Mouse (Mus musculus): ENCODE data around the gene Gucy2d. TPM values are rescaled to one million over a fixed set of nuclear protein-coding genes. Genes with fewer than 3 reads are reported as not detected.

Gucy2d gene
- polyA plus RNA-seq, 1 experiment from 2014 or later = not detected

GRCm38 (mm10) chr7:98493307-98493706 is 53.1 kb downstream of the Gucy2d start:
- WGBS = 72% methylated on average over 2 of the region's 2 CpGs
- H3K9ac ChIP-seq = no peak overlapping the region
- H3K36me3 ChIP-seq = no peaks in the 10 kb centered on the region
- H3K27ac ChIP-seq (replicated peaks) = no peak overlapping the region
- no peak overlapping the region for H3K4me2 ChIP-seq
- no peak overlapping the region for H3K4me3 ChIP-seq
- H3K27me3 ChIP-seq = peaks cover 20% of the 10 kb centered on the region; the same call in 1 of the 2 replicates
- H3K9me3 ChIP-seq = no peaks in the 10 kb centered on the region
- ATAC-seq (ENCODE audit: low read depth) = no peak
- peaks cover 10% of the 10 kb centered on the region for H3K4me1 ChIP-seq (replicated peaks)

GRCm38 (mm10) chr7:98493901-98494480 is 53.8 kb downstream of the Gucy2d start:
- no peak overlapping the region for H3K4me3 ChIP-seq
- peaks cover 10% of the 10 kb centered on the region for H3K4me1 ChIP-seq (replicated peaks)
- H3K27ac ChIP-seq (replicated peaks) = no peak overlapping the region
- H3K4me2 ChIP-seq = no peak overlapping the region
- H3K9me3 ChIP-seq = no peaks in the 10 kb centered on the region
- H3K36me3 ChIP-seq = no peaks in the 10 kb centered on the region
- ATAC-seq (ENCODE audit: low read depth) = no peak
- WGBS = 77% methylated on average over 18 of the region's 18 CpGs
- H3K9ac ChIP-seq = no peak overlapping the region
- H3K27me3 ChIP-seq = 0 out of 2 replicates have a peak, but pooled peaks cover 14% of the 10 kb centered on the region

DNA sequence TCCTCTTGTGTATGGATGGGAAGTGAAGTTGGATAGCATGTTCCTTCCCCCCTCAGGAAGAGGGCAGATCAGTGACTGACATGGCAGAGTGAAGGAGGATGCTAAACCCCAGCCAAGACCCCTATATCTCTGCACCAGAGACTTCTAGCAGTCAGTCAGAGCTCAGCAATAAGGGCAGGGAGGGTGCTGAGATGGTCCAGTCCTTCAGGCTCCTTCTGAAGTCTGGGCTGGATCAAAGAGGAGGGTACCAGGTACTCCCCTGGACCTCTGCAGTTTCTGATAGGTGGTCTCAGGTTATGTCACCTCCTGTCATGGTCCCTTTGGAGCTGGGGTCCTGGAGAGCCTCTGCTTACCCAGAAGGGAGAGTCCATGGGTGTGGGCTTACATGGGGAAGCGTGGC is 55.4 kb downstream of the Gucy2d start:
- WGBS = 60% methylated on average over 1 of the region's 1 CpGs
- Histone ChIP-seq H3K4me1 (replicated peaks) (peaks cover 4% of the 10 kb centered on the region; the same call in 1 of the 2 replicates), H3K27me3 (0 out of 2 replicates have a peak, but pooled peaks cover 8% of the 10 kb centered on the region), H3K4me3 (no peak overlapping the region), H3K9me3 (no peaks in the 10 kb centered on the region), H3K4me2 (no peak overlapping the region), H3K27ac (replicated peaks) (no peak overlapping the region), H3K36me3 (no peaks in the 10 kb centered on the region), H3K9ac (no peak overlapping the region)
- no peak for ATAC-seq (ENCODE audit: low read depth)

DNA sequence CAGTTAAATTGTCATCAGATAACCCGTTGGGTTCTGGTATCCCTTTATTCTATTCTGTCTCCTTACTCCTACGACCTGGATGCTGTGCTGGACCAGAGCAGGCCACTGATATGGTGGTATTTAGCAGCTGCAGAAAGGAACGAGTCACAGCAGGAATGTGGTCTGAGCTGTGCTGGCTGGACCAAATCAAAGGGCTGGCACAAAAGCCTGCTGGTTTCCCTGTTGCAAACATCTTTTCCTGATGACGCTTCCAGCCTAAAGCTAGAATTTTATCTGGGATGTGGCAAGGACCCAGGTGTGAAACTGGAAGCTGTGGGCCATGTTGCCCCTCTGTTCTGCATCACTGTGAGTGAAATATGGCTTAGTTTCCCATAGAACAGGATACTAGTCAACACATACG is 57.2 kb downstream of the Gucy2d start:
- no peaks in the 10 kb centered on the region for H3K9me3 ChIP-seq
- no peak for ATAC-seq (ENCODE audit: low read depth)
- H3K9ac ChIP-seq = no peak overlapping the region
- H3K4me3 ChIP-seq = no peak overlapping the region
- WGBS = 68% methylated on average over 5 of the region's 5 CpGs
- H3K36me3 ChIP-seq = no peaks in the 10 kb centered on the region
- no peaks in the 10 kb centered on the region for H3K27me3 ChIP-seq
- H3K4me2 ChIP-seq = no peak overlapping the region
- H3K27ac ChIP-seq (replicated peaks) = no peak overlapping the region
- H3K4me1 ChIP-seq (replicated peaks) = peaks cover 4% of the 10 kb centered on the region; the same call in 1 of the 2 replicates

DNA sequence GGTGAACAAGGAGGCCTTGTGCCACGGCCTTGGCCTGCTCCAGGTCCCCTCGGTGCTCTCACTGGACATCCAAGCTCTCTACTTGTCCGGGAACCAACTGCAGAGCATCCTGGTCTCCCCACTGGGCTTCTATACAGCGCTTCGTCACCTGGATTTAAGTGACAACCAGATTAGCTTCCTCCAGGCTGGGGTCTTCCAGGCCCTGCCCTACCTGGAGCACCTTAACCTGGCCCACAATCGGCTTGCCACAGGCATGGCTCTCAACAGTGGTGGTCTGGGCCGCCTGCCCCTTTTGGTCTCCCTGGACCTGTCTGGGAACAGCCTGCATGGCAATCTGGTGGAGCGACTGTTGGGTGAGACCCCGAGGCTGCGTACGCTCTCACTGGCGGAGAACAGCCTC is 57.9 kb downstream of the Gucy2d start:
- 89% methylated on average over 12 of the region's 12 CpGs for WGBS

DNA sequence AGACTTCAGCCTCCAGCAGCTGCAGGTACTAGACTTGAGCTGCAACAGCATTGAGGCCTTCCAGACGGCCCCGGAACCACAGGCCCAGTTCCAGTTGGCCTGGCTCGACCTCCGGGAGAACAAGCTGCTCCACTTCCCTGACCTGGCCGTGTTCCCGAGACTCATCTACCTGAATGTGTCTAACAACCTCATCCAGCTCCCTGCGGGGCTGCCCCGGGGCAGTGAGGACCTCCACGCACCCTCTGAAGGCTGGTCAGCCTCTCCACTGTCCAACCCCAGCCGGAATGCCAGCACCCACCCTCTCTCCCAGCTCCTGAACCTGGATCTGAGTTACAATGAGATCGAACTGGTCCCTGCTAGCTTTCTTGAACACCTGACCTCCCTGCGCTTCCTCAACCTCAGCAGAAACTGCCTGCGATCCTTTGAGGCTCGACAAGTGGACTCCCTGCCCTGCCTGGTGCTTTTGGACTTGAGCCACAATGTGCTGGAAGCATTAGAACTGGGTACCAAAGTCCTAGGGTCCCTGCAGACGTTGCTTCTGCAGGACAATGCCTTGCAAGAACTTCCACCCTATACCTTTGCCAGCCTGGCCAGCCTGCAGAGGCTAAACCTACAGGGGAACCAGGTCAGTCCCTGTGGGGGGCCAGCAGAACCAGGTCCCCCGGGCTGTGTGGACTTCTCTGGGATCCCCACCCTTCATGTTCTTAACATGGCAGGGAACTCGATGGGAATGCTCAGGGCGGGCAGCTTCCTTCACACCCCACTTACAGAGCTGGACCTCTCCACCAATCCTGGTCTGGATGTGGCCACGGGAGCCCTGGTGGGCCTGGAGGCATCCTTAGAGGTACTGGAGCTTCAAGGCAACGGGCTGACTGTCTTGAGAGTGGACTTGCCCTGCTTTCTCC is 58.7 kb downstream of the Gucy2d start:
- Histone ChIP-seq H3K27me3 (no peaks in the 10 kb centered on the region), H3K27ac (replicated peaks) (no peak overlapping the region), H3K9ac (no peak overlapping the region), H3K4me1 (replicated peaks) (peaks cover 17% of the 10 kb centered on the region), H3K9me3 (no peaks in the 10 kb centered on the region), H3K36me3 (no peaks in the 10 kb centered on the region), H3K4me2 (no peak overlapping the region), H3K4me3 (no peak overlapping the region)
- 81% methylated on average over 20 of the region's 20 CpGs for WGBS
- no peak for ATAC-seq (ENCODE audit: low read depth)

More for the DNA sequence above, 57.9 kb downstream of the Gucy2d start:
- H3K9me3 ChIP-seq = no peaks in the 10 kb centered on the region
- H3K4me3 ChIP-seq = no peak overlapping the region
- H3K27ac ChIP-seq (replicated peaks) = no peak overlapping the region
- ATAC-seq (ENCODE audit: low read depth) = no peak
- peaks cover 10% of the 10 kb centered on the region; the same call in 1 of the 2 replicates for H3K4me1 ChIP-seq (replicated peaks)
- H3K27me3 ChIP-seq = no peaks in the 10 kb centered on the region
- no peak overlapping the region for H3K9ac ChIP-seq
- H3K36me3 ChIP-seq = no peaks in the 10 kb centered on the region
- no peak overlapping the region for H3K4me2 ChIP-seq

GRCm38 (mm10) chr7:98499561-98500292 is 59.5 kb downstream of the Gucy2d start:
- H3K27me3 ChIP-seq = no peaks in the 10 kb centered on the region
- no peak overlapping the region for H3K9ac ChIP-seq
- H3K4me1 ChIP-seq (replicated peaks) = peaks cover 25% of the 10 kb centered on the region
- H3K4me3 ChIP-seq = no peak overlapping the region
- H3K36me3 ChIP-seq = no peaks in the 10 kb centered on the region
- H3K9me3 ChIP-seq = no peaks in the 10 kb centered on the region
- WGBS = 78% methylated on average over 25 of the region's 25 CpGs
- no peak for ATAC-seq (ENCODE audit: low read depth)
- H3K4me2 ChIP-seq = no peak overlapping the region
- no peak overlapping the region for H3K27ac ChIP-seq (replicated peaks)

GRCm38 (mm10) chr7:98500470-98500869 is 60.3 kb downstream of the Gucy2d start:
- Histone ChIP-seq H3K9me3 (no peaks in the 10 kb centered on the region), H3K27me3 (no peaks in the 10 kb centered on the region), H3K4me2 (no peak overlapping the region), H3K4me3 (no peak overlapping the region), H3K9ac (no peak overlapping the region), H3K4me1 (replicated peaks) (peaks cover 31% of the 10 kb centered on the region), H3K36me3 (no peaks in the 10 kb centered on the region), H3K27ac (replicated peaks) (no peak overlapping the region)
- no peak for ATAC-seq (ENCODE audit: low read depth)
- WGBS = 87% methylated on average over 3 of the region's 3 CpGs

- no peaks in the 10 kb centered on the region for H3K27me3 ChIP-seq
- no peak overlapping the region for H3K4me2 ChIP-seq
- no peak overlapping the region for H3K9ac ChIP-seq
- H3K4me3 ChIP-seq = no peak overlapping the region
- H3K36me3 ChIP-seq = no peaks in the 10 kb centered on the region
- 88% methylated on average over 7 of the region's 7 CpGs for WGBS
- no peaks in the 10 kb centered on the region for H3K9me3 ChIP-seq
- H3K4me1 ChIP-seq (replicated peaks) = peaks cover 36% of the 10 kb centered on the region
- H3K27ac ChIP-seq (replicated peaks) = no peak overlapping the region
- ATAC-seq (ENCODE audit: low read depth) = no peak
Measured at GRCm38 (mm10) chr7:98501078-98501477, 60.9 kb downstream of the Gucy2d start.

GRCm38 (mm10) chr7:98502921-98503320 is 62.7 kb downstream of the Gucy2d start:
- 29% methylated on average over 5 of the region's 5 CpGs for WGBS
- Histone ChIP-seq H3K4me2 (no peak overlapping the region), H3K4me1 (replicated peaks) (peaks cover 36% of the 10 kb centered on the region), H3K9me3 (no peaks in the 10 kb centered on the region), H3K27ac (replicated peaks) (no peak overlapping the region), H3K27me3 (no peaks in the 10 kb centered on the region), H3K9ac (no peak overlapping the region), H3K36me3 (no peaks in the 10 kb centered on the region), H3K4me3 (no peak overlapping the region)
- no peak for ATAC-seq (ENCODE audit: low read depth)

GRCm38 (mm10) chr7:98503951-98504647 is 63.9 kb downstream of the Gucy2d start:
- WGBS = 65% methylated on average over 6 of the region's 6 CpGs
- Histone ChIP-seq H3K27ac (replicated peaks) (0 out of 2 replicates have a peak overlapping the region, but pooled peaks have one; percentile 33), H3K4me1 (replicated peaks) (peaks cover 36% of the 10 kb centered on the region), H3K4me3 (no peak overlapping the region), H3K4me2 (no peak overlapping the region), H3K36me3 (no peaks in the 10 kb centered on the region), H3K9ac (no peak overlapping the region), H3K27me3 (no peaks in the 10 kb centered on the region), H3K9me3 (no peaks in the 10 kb centered on the region)
- peak; percentile 61 for ATAC-seq (ENCODE audit: low read depth)
